ENCODE assay signal across 23 mouse cellular contexts in genomic region chr9:65697992-65698391, GRCm38 (mm10).
"Had no signal": no experiment of that assay in that cellular context is flagged by ENCODE, and none has a peak within 500 bp of the region (broad histone marks: within the 10 kb centered on the region; RNA-seq: fewer than 3 reads in every experiment).

No protein-coding gene starts in this region.

- H3K27ac ChIP-seq: heart, adult 2 months; heart, embryonic 13.5 days; heart, embryonic 15.5 days; hindbrain, embryonic 10.5 days; hindbrain, embryonic 12.5 days; hindbrain, embryonic 15.5 days; intestine, embryonic 15.5 days; left cerebral cortex, adult 2 months; limb, embryonic 10.5 days; limb, embryonic 12.5 days; liver, embryonic 13.5 days; liver, embryonic 15.5 days had no signal

- DNase-seq: forebrain, postnatal 0 days; gastrocnemius, postnatal 10 days; gastrocnemius, postnatal 25 days; heart, adult 2 months; heart, postnatal 14 days; heart, postnatal 4 days; kidney, adult 2 months; kidney, postnatal 10 days; kidney, postnatal 25 days; kidney, postnatal 4 days; layer of hippocampus, adult 9-11 months; liver, embryonic 13.5 days; liver, postnatal 0 days had no signal

- H3K9ac ChIP-seq: forebrain, postnatal 0 days; heart, embryonic 13.5 days; heart, embryonic 15.5 days; hindbrain, embryonic 12.5 days; hindbrain, embryonic 15.5 days; intestine, embryonic 15.5 days; limb, embryonic 12.5 days; liver, embryonic 13.5 days; liver, embryonic 15.5 days; liver, postnatal 0 days had no signal

- H3K4me3 ChIP-seq: heart, adult 2 months; heart, embryonic 13.5 days; heart, embryonic 15.5 days; hindbrain, embryonic 10.5 days; hindbrain, embryonic 12.5 days; hindbrain, embryonic 15.5 days; intestine, embryonic 15.5 days; left cerebral cortex, adult 2 months; limb, embryonic 10.5 days; limb, embryonic 12.5 days; liver, embryonic 13.5 days; liver, embryonic 15.5 days had no signal

- H3K4me1 ChIP-seq: intestine, embryonic 15.5 days; liver, embryonic 13.5 days had no signal

- H3K27me3 ChIP-seq: heart, embryonic 13.5 days; heart, embryonic 15.5 days; hindbrain, embryonic 12.5 days; hindbrain, embryonic 15.5 days; intestine, embryonic 15.5 days; limb, embryonic 12.5 days; liver, embryonic 13.5 days; liver, embryonic 15.5 days had no signal
